In genomic region chr1:172530544-172531220, GRCm38 (mm10) we compare ENCODE assay signal across 10 mouse cellular contexts. TPM values are rescaled to one million over a fixed set of nuclear protein-coding genes. Genes with fewer than 3 reads are reported as not detected.
A peak's percentile ranks its signal among the peaks of the same experiment; 100 is the strongest.
DNase-seq lines count a peak whose midpoint lies in the region; ATAC-seq lines count a peak whose summit lies in the region.
"Had no signal": no experiment of that assay in that cellular context is flagged by ENCODE, and none has a peak within 500 bp of the region (broad histone marks: within the 10 kb centered on the region; RNA-seq: fewer than 3 reads in every experiment).

No protein-coding gene starts in this region.

- no peaks in the 10 kb centered on the region for H3K36me3 ChIP-seq in lung, embryonic 15.5 days
- no peaks in the 10 kb centered on the region for H3K36me3 ChIP-seq in neural tube, embryonic 12.5 days
- H3K36me3 ChIP-seq: liver, embryonic 15.5 days had no signal

- H3K9ac ChIP-seq in lung, embryonic 15.5 days: no peak overlapping the region
- H3K9ac ChIP-seq in neural tube, embryonic 12.5 days: no peak overlapping the region
- H3K9ac ChIP-seq: liver, embryonic 15.5 days had no signal

- H3K27me3 ChIP-seq in lung, embryonic 15.5 days: no peaks in the 10 kb centered on the region
- H3K27me3 ChIP-seq in neural tube, embryonic 12.5 days (replicated peaks): peaks cover 6% of the 10 kb centered on the region; the same call in 1 of the 2 replicates

- H3K9me3 ChIP-seq in lung, embryonic 15.5 days: no peaks in the 10 kb centered on the region
- no peaks in the 10 kb centered on the region for H3K9me3 ChIP-seq in neural tube, embryonic 12.5 days
- H3K9me3 ChIP-seq: liver, embryonic 15.5 days had no signal

- DNase-seq in lung, postnatal 10 days: no peak
- DNase-seq in forelimb bud, embryonic 11.5 days (ENCODE audit: low read depth, low spot score): peak; percentile 59
- DNase-seq in frontal cortex, postnatal 25 days (ENCODE audit: low spot score in 2 of 2): no peak
- no peak for DNase-seq in spleen, postnatal 14 days (ENCODE audit: low spot score in 2 of 2)
- DNase-seq: thymus, postnatal 14 days had no signal

- peak; percentile 12; the same call in 1 of the 2 replicates for ATAC-seq in lung, embryonic 15.5 days (ENCODE audit: borderline replicate concordance, extremely low read depth, low FRiP score, low TSS enrichment)
- peak; percentile 17 for ATAC-seq in common myeloid progenitor, adult 5-6 weeks (replicated peaks; ENCODE audit: low read depth, poor library complexity, severe bottlenecking)
- ATAC-seq in neural tube, embryonic 12.5 days (ENCODE audit: low FRiP score, low read depth): peak; percentile 26

- no peak overlapping the region for H3K4me3 ChIP-seq in lung, embryonic 15.5 days
- no peak overlapping the region for H3K4me3 ChIP-seq in neural tube, embryonic 12.5 days
- H3K4me3 ChIP-seq: liver, embryonic 15.5 days had no signal

- no peak overlapping the region for H3K4me2 ChIP-seq in lung, embryonic 15.5 days
- no peak overlapping the region for H3K4me2 ChIP-seq in neural tube, embryonic 12.5 days (replicated peaks)
- H3K4me2 ChIP-seq: liver, embryonic 15.5 days had no signal

- peak overlapping the region; percentile 42; the same call in 1 of the 2 replicates for H3K27ac ChIP-seq in lung, embryonic 15.5 days
- no peak overlapping the region for H3K27ac ChIP-seq in neural tube, embryonic 12.5 days
- H3K27ac ChIP-seq: kidney, postnatal 0 days; liver, embryonic 15.5 days had no signal

- peaks cover 42% of the 10 kb centered on the region for H3K4me1 ChIP-seq in lung, embryonic 15.5 days
- peaks cover 17% of the 10 kb centered on the region for H3K4me1 ChIP-seq in neural tube, embryonic 12.5 days

- 21% methylated on average over 8 of the region's 8 CpGs for WGBS in lung, embryonic 15.5 days
- 27% methylated on average over 8 of the region's 8 CpGs for WGBS in neural tube, embryonic 12.5 days

RNA-seq across cellular contexts. Expression of gene Cfap45, which starts 10.1 kb away (rescaled TPM):
- 8.1 and 10.7 TPM in 2 replicates for polyA plus RNA-seq in lung, embryonic 15.5 days (2015; fragmentation: Nextera tagmentation; extraction: Ambion mirVana)
- 0.32 and 2.0 TPM in 2 replicates for total RNA-seq in common myeloid progenitor, adult 5-6 weeks (2017)
- polyA plus RNA-seq in neural tube, embryonic 12.5 days (2016; fragmentation: Nextera tagmentation; extraction: Ambion mirVana): 2.3 and 2.5 TPM in 2 replicates

RNA-seq across cellular contexts. Expression of gene Vsig8, which starts 25.1 kb away (rescaled TPM):
- 0.24 and 0.47 TPM in 2 replicates for polyA plus RNA-seq in lung, embryonic 15.5 days (2015; fragmentation: Nextera tagmentation; extraction: Ambion mirVana)
- not detected in 2 replicates for total RNA-seq in common myeloid progenitor, adult 5-6 weeks (2017)
- polyA plus RNA-seq in neural tube, embryonic 12.5 days (2016; fragmentation: Nextera tagmentation; extraction: Ambion mirVana): 0.31 and 0.58 TPM in 2 replicates
- polyA plus RNA-seq: liver, embryonic 15.5 days had no signal

RNA-seq across cellular contexts. Expression of gene Tagln2, which starts 30.8 kb away (rescaled TPM):
- polyA plus RNA-seq in lung, embryonic 15.5 days (2015; fragmentation: Nextera tagmentation; extraction: Ambion mirVana): 541 and 580 TPM in 2 replicates
- total RNA-seq in common myeloid progenitor, adult 5-6 weeks (2017): 212 and 241 TPM in 2 replicates
- 105 and 131 TPM in 2 replicates for polyA plus RNA-seq in neural tube, embryonic 12.5 days (2016; fragmentation: Nextera tagmentation; extraction: Ambion mirVana)

RNA-seq across cellular contexts. Expression of gene Igsf9, which starts 49.1 kb away (rescaled TPM):
- 21.7 and 22.5 TPM in 2 replicates for polyA plus RNA-seq in lung, embryonic 15.5 days (2015; fragmentation: Nextera tagmentation; extraction: Ambion mirVana)
- 0.14 and 2.2 TPM in 2 replicates for total RNA-seq in common myeloid progenitor, adult 5-6 weeks (2017)
- polyA plus RNA-seq in neural tube, embryonic 12.5 days (2016; fragmentation: Nextera tagmentation; extraction: Ambion mirVana): 83.5 and 84.1 TPM in 2 replicates

RNA-seq across cellular contexts. Expression of gene Slamf9, which starts 55.5 kb away (rescaled TPM):
- polyA plus RNA-seq in lung, embryonic 15.5 days (2015; fragmentation: Nextera tagmentation; extraction: Ambion mirVana): 0.31 and 0.51 TPM in 2 replicates
- not detected in 2 replicates for total RNA-seq in common myeloid progenitor, adult 5-6 weeks (2017)
- polyA plus RNA-seq in neural tube, embryonic 12.5 days (2016; fragmentation: Nextera tagmentation; extraction: Ambion mirVana): 0.19 TPM in 1 of 2 replicates, not detected in the other
